Mouse (Mus musculus) liver, postnatal 0 days (tissue): ENCODE data around the gene Nufip2. TPM values are rescaled to one million over a fixed set of nuclear protein-coding genes. Genes with fewer than 3 reads are reported as not detected.

Experiments
- ATAC-seq: fragments of 200-750 bp; cut with Nextera tagmentation; 2 replicates; pipeline ENCODE4 v1.8.0; 2017; ENCODE audit warnings: mild to moderate bottlenecking, moderate library complexity
- DNase-seq: peaks from one replicate; pipeline ENCODE4 v3.0.0-alpha.2; 2016
- H3K27ac ChIP-seq: fragments of 300-500 bp; sonication (generic); 2 replicates; pipeline ENCODE4 v1.5.1; 2014; ENCODE audit warnings: antibody characterized with exemption, moderate library complexity, mild to moderate bottlenecking, low read depth
- H3K27me3 ChIP-seq: fragments of 300-500 bp; sonication (generic); 2 replicates; pipeline ENCODE4 v1.6.1; 2014; ENCODE audit warnings: low read length, control low read depth, mixed read lengths; ENCODE audit not compliant: insufficient read depth
- H3K36me3 ChIP-seq: fragments of 300-500 bp; sonication (generic); replicated peaks from 2 replicates; pipeline ENCODE4 v1.6.1; 2014; ENCODE audit warnings: mild to moderate bottlenecking, control low read depth, low read length, moderate library complexity, mixed read lengths; ENCODE audit not compliant: insufficient read depth
- H3K4me1 ChIP-seq: fragments of 300-500 bp; sonication (generic); 2 replicates; pipeline ENCODE4 v1.6.1; 2014; ENCODE audit warnings: antibody characterized with exemption, mild to moderate bottlenecking, control low read depth; ENCODE audit not compliant: insufficient read depth
- H3K4me2 ChIP-seq: fragments of 300-500 bp; sonication (generic); 2 replicates; pipeline ENCODE4 v1.6.1; 2014; ENCODE audit warnings: low read depth, mild to moderate bottlenecking, low read length, moderate library complexity, mixed read lengths
- H3K4me3 ChIP-seq: fragments of 300-500 bp; sonication (generic); 2 replicates; pipeline ENCODE4 v1.5.1; 2014; ENCODE audit warnings: low read depth, low read length
- H3K9ac ChIP-seq: fragments of 300-500 bp; sonication (generic); replicated peaks from 2 replicates; pipeline ENCODE4 v1.6.1; 2014; ENCODE audit warnings: mild to moderate bottlenecking, moderate library complexity
- H3K9me3 ChIP-seq: fragments of 300-500 bp; sonication (generic); 2 replicates; pipeline ENCODE4 v1.6.1; 2016; ENCODE audit warnings: mild to moderate bottlenecking, control low read depth, low read length, mixed read lengths
- CTCF ChIP-seq: sonication (generic); IDR thresholded peaks from 2 replicates; pipeline ENCODE4 v1.5.1; 2016; ENCODE audit warnings: antibody characterized with exemption, low read depth
- EP300 ChIP-seq: IDR thresholded peaks from 2 replicates; pipeline ENCODE4 v1.6.1; 2016; ENCODE audit warnings: antibody characterized with exemption, low read depth, mild to moderate bottlenecking
- WGBS: fragments of 180-500 bp; shearing (Covaris S2); extraction: QIAGEN DNeasy Blood & Tissue Kit; methylation state at CpG from one replicate; pipeline ENCODE4 v1.1.7; 2014; ENCODE audit not compliant: insufficient replicate concordance; 5-methylcytosine and 5-hydroxymethylcytosine counted together
- polyA plus RNA-seq: library from polyadenylated mRNA; unstranded; fragments of >200 nt; fragmentation: Nextera tagmentation; extraction: Ambion mirVana; gene quantifications from 2 replicates; pipeline ENCODE4 v1.2.1, GENCODE M21; 2015

Nufip2 gene
- polyA plus RNA-seq, 1 experiment from 2014 or later, result 2.0 TPM

DNA sequence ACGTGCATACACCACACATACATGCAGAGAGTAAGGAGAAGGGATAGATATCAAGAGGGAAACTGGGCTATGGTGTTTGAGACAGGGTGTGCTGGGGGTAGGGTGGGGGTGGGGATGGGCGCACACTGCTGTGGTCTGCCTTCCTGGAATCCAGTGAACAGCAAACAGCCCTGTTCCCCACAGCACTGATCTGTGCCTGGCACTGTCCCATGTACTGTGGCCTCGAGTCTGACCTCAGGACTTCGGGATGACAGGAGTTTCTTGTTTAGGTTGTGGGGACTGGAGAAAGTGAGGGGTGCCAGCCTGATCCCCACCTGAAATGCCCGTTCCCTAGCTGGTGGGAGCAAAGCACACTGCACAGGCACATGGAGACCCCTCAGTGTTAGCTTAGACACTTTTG lies 101.8 kb downstream of the Nufip2 start, which contains the start of gene Gm10277:
Gene Gm10277, minus strand, starts transcription at position 41 of the 400 bp plus-strand sequence.
- ATAC-seq, result peak; percentile 51
- H3K27me3 ChIP-seq, result no peaks in the 10 kb centered on the region
- peak within 1 kb of the TSS; percentile 94 for H3K27ac ChIP-seq
- H3K36me3 ChIP-seq, result no peaks in the 10 kb centered on the region
- H3K9ac ChIP-seq, result 0 out of 2 replicates have a peak within 1 kb of the TSS, but pooled peaks have one; percentile 47
- TF ChIP-seq CTCF (no peak), EP300 (no peak)
- H3K4me1 ChIP-seq, result peaks cover 79% of the 10 kb centered on the region
- no peaks in the 10 kb centered on the region for H3K9me3 ChIP-seq
- H3K4me3 ChIP-seq, result no peak within 1 kb of the TSS
- peak; percentile 55 for DNase-seq
- no peak within 1 kb of the TSS for H3K4me2 ChIP-seq
- 34% methylated on average over 5 of the region's 5 CpGs for WGBS

- no peak overlapping the region for H3K27ac ChIP-seq
- no peak overlapping the region for H3K4me3 ChIP-seq
- WGBS, result 83% methylated on average over 5 of the region's 5 CpGs
- no peak for TF ChIP-seq CTCF
- no peak for TF ChIP-seq EP300
- no peak overlapping the region for H3K4me2 ChIP-seq
- DNase-seq (no peak), ATAC-seq (no peak)
- H3K9me3 ChIP-seq, result no peaks in the 10 kb centered on the region
- H3K27me3 ChIP-seq, result no peaks in the 10 kb centered on the region
- H3K36me3 ChIP-seq, result no peaks in the 10 kb centered on the region
- H3K4me1 ChIP-seq, result peaks cover 74% of the 10 kb centered on the region
- no peak overlapping the region for H3K9ac ChIP-seq
Observed at GRCm38 (mm10) chr11:77789512-77789911, 103.6 kb downstream of the Nufip2 start.

DNA sequence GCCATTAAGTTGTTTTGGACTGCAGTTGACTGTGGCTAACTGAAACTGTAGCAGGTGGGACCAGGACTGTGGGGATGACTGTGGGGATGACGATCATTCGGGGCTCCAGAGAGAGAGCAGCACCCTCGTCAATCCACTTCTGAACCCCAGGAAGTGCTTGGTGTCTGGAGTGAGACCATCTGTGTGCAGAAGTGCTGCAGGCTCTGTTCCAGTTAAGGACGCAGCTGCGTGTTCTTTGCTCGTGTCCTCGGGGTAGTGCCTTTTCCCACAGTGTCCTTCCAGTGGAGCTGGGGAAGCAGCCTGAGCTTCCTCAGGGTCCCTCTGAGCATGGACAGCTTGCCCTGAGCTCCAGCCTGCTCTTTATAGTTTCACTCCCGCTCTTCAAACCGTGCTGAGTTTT lies 104.3 kb downstream of the Nufip2 start:
- no peak for DNase-seq
- H3K4me3 ChIP-seq, result no peak overlapping the region
- no peak for ATAC-seq
- no peak for TF ChIP-seq CTCF
- TF ChIP-seq EP300, result no peak
- H3K4me1 ChIP-seq, result peaks cover 68% of the 10 kb centered on the region
- peak overlapping the region; percentile 40; the same call in 1 of the 2 replicates for H3K4me2 ChIP-seq
- H3K27me3 ChIP-seq, result no peaks in the 10 kb centered on the region
- H3K9me3 ChIP-seq, result no peaks in the 10 kb centered on the region
- H3K36me3 ChIP-seq, result no peaks in the 10 kb centered on the region
- peak overlapping the region; percentile 41 for H3K27ac ChIP-seq
- 18% methylated on average over 9 of the region's 9 CpGs for WGBS
- peak overlapping the region; percentile 36 for H3K9ac ChIP-seq

DNA sequence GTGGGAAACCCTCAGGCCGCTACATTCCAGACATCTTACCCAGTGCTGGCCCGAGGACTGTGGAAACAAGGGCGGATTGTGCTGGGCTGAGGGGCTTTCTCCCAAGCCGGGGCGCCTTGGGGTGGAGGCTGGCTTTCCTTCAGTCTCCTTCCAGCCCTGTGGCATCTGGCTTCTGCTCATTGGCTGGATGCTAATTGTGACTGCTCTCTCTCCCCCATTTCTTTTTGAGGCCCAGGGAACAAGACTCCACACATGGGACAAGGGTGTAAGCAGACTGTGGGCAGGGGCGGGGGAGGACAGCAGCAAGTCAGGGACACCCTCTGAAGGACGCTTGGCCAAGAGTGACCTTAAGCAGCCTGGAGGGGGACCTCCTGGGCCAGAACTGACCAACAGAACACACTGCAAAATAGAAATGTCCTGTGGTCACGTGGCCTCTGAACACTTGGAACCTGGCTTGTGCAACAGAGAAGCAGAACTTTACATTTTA lies 105.3 kb downstream of the Nufip2 start:
- 53% methylated on average over 8 of the region's 8 CpGs for WGBS
- peak overlapping the region; percentile 41 for H3K27ac ChIP-seq
- no peak overlapping the region for H3K4me3 ChIP-seq
- H3K4me2 ChIP-seq, result peak overlapping the region; percentile 42; the same call in 1 of the 2 replicates
- no peaks in the 10 kb centered on the region for H3K27me3 ChIP-seq
- DNase-seq (no peak), ATAC-seq (no peak)
- peaks cover 58% of the 10 kb centered on the region for H3K4me1 ChIP-seq
- peak overlapping the region; percentile 36; the same call in 1 of the 2 replicates for H3K9ac ChIP-seq
- no peak for TF ChIP-seq EP300
- TF ChIP-seq CTCF, result no peak
- H3K36me3 ChIP-seq, result no peaks in the 10 kb centered on the region
- no peaks in the 10 kb centered on the region for H3K9me3 ChIP-seq

Other genes with a start within 250 kb of the Nufip2 start
- gene Coro6, start 223.7 kb upstream of the Nufip2 start, polyA plus RNA-seq, result 0.05 and 0.38 TPM in 2 replicates
- gene Ankrd13b, start 196.5 kb upstream of the Nufip2 start, polyA plus RNA-seq, result 0.53 and 0.72 TPM in 2 replicates
- 2.1 and 2.5 TPM in 2 replicates for gene Git1, start 192.6 kb upstream of the Nufip2 start, polyA plus RNA-seq
- 16.2 and 18.5 TPM in 2 replicates for gene Abhd15, start 171.0 kb upstream of the Nufip2 start, polyA plus RNA-seq
- gene Trp53i13, start 170.2 kb upstream of the Nufip2 start, polyA plus RNA-seq, result 4.8 and 5.4 TPM in 2 replicates
- 0.18 and 0.28 TPM in 2 replicates for gene Gm10392, start 167.0 kb upstream of the Nufip2 start, polyA plus RNA-seq
- gene Taok1, start 78.3 kb upstream of the Nufip2 start, polyA plus RNA-seq, result 4.8 and 5.0 TPM in 2 replicates
- gene Cryba1, start 39.1 kb downstream of the Nufip2 start, polyA plus RNA-seq, result not detected in 2 replicates
- gene Myo18a, start 77.1 kb downstream of the Nufip2 start, polyA plus RNA-seq, result 10.4 and 10.5 TPM in 2 replicates
- gene Gm10277, start 101.6 kb downstream of the Nufip2 start, polyA plus RNA-seq, result 0.12 and 0.31 TPM in 2 replicates
- 48.9 and 53.4 TPM in 2 replicates for gene Pipox, start 207.9 kb downstream of the Nufip2 start, polyA plus RNA-seq
- gene Sez6, start 244.6 kb downstream of the Nufip2 start, polyA plus RNA-seq, result not detected in 2 replicates